Mouse (Mus musculus) midbrain, embryonic 16.5 days (tissue): ENCODE data around the gene Herc3. TPM values are rescaled to one million over a fixed set of nuclear protein-coding genes. Genes with fewer than 3 reads are reported as not detected.
"Not testable (repeated sequence)": the region's sequence is repeated elsewhere in the genome, so short reads cannot be mapped to it uniquely, and the experiment has no call there.

Experiments used
- ATAC-seq: fragments of 200-750 bp; cut with Nextera tagmentation; 2 replicates; pipeline ENCODE4 v1.8.0; 2017; ENCODE audit warnings: moderate TSS enrichment
- H3K27ac ChIP-seq: fragments of 300-500 bp; sonication (generic); 2 replicates; pipeline ENCODE4 v1.5.1; 2014; ENCODE audit warnings: mild to moderate bottlenecking, low read length, mixed read lengths
- H3K27me3 ChIP-seq: fragments of 300-500 bp; sonication (generic); 2 replicates; pipeline ENCODE4 v1.6.1; 2014; ENCODE audit warnings: low read depth, low read length, mixed read lengths; ENCODE audit not compliant: control insufficient read depth, insufficient read depth
- H3K36me3 ChIP-seq: fragments of 300-500 bp; sonication (generic); 2 replicates; pipeline ENCODE4 v1.6.1; 2014; ENCODE audit warnings: mild to moderate bottlenecking, low read length, moderate library complexity, mixed read lengths; ENCODE audit not compliant: control insufficient read depth, insufficient read depth
- H3K4me1 ChIP-seq: fragments of 300-500 bp; sonication (generic); 2 replicates; pipeline ENCODE4 v1.6.1; 2014; ENCODE audit warnings: mild to moderate bottlenecking, low read length, mixed read lengths; ENCODE audit not compliant: control insufficient read depth, insufficient read depth
- H3K4me2 ChIP-seq: fragments of 300-500 bp; sonication (generic); 2 replicates; pipeline ENCODE4 v1.6.1; 2014; ENCODE audit warnings: mild to moderate bottlenecking, low read length, mixed read lengths
- H3K4me3 ChIP-seq: fragments of 300-500 bp; sonication (generic); 2 replicates; pipeline ENCODE4 v1.5.1; 2014; ENCODE audit warnings: low read depth, mild to moderate bottlenecking, low read length, moderate library complexity, mixed read lengths
- H3K9ac ChIP-seq: fragments of 300-500 bp; sonication (generic); 2 replicates; pipeline ENCODE4 v1.6.1; 2014; ENCODE audit warnings: low read depth, low read length, mixed read lengths
- H3K9me3 ChIP-seq: fragments of 300-500 bp; sonication (generic); replicated peaks from 2 replicates; pipeline ENCODE4 v1.6.1; 2014; ENCODE audit warnings: mild to moderate bottlenecking, low read length, mixed read lengths; ENCODE audit not compliant: control insufficient read depth, poor library complexity, severe bottlenecking
- WGBS: fragments of 180-500 bp; shearing (Covaris S2); extraction: QIAGEN DNeasy Blood & Tissue Kit; methylation state at CpG from one replicate; pipeline ENCODE4 v1.1.7; 2014; 5-methylcytosine and 5-hydroxymethylcytosine counted together
- polyA plus RNA-seq: library from polyadenylated mRNA; unstranded; fragments of >200 nt; fragmentation: Nextera tagmentation; extraction: Ambion mirVana; gene quantifications from 2 replicates; pipeline ENCODE4 v1.2.1, GENCODE M21; 2015

The Herc3 gene
- 29.8 and 31.9 TPM in 2 replicates for polyA plus RNA-seq

GRCm38 (mm10) chr6:58831232-58832009 lies at the start of gene Herc3:
Herc3 (plus strand) TSS chr6:58831465.
- peak within 1 kb of the TSS; percentile 86 for H3K4me3 ChIP-seq
- H3K9ac ChIP-seq, result peak within 1 kb of the TSS; percentile 86
- peaks cover 20% of the 10 kb centered on the region for H3K4me1 ChIP-seq
- H3K4me2 ChIP-seq, result peak within 1 kb of the TSS; percentile 76
- ATAC-seq, result peak; percentile 91
- WGBS, result under 1% methylated on average over 58 of the region's 83 CpGs
- H3K36me3 ChIP-seq, result no peaks in the 10 kb centered on the region
- H3K27ac ChIP-seq, result peak within 1 kb of the TSS; percentile 88
- no peaks in the 10 kb centered on the region for H3K9me3 ChIP-seq
- H3K27me3 ChIP-seq, result no peaks in the 10 kb centered on the region

GRCm38 (mm10) chr6:58801394-58801793 lies 29.9 kb upstream of the Herc3 start:
- Histone ChIP-seq H3K4me1 (no peaks in the 10 kb centered on the region), H3K27me3 (no peaks in the 10 kb centered on the region), H3K36me3 (no peaks in the 10 kb centered on the region), H3K4me2 (no peak overlapping the region), H3K9ac (no peak overlapping the region), H3K9me3 (no peaks in the 10 kb centered on the region), H3K27ac (no peak overlapping the region), H3K4me3 (no peak overlapping the region)
- no peak for ATAC-seq

DNA sequence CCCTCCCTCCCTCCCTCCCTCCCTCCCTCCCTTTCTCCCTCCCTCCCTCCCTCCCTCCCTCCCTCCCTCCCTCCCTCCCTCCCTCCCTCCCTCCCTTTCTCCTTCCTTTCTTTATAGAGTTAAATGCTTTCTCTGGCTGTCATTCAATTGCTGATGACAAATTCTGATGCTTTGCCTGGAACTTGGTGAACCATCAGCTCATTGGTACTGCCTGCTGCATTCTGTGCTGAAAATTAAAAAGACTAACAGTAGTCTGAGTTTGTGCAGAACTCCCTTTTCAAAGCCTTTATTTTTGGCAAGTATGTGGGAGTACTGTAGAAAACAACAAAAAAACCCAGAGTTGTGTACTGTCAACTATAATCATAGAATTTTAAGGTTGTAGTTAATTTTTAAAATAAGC lies 16.9 kb upstream of the Herc3 start:
- no peaks in the 10 kb centered on the region for H3K36me3 ChIP-seq
- no peak overlapping the region for H3K27ac ChIP-seq
- H3K4me3 ChIP-seq, result no peak overlapping the region
- H3K4me1 ChIP-seq, result no peaks in the 10 kb centered on the region
- no peak overlapping the region for H3K9ac ChIP-seq
- H3K4me2 ChIP-seq, result no peak overlapping the region
- H3K9me3 ChIP-seq, result no peaks in the 10 kb centered on the region
- ATAC-seq, result no peak
- H3K27me3 ChIP-seq, result no peaks in the 10 kb centered on the region

- H3K9me3 ChIP-seq, H3K4me3 ChIP-seq, H3K27me3 ChIP-seq, H3K36me3 ChIP-seq, H3K4me2 ChIP-seq, H3K27ac ChIP-seq, H3K9ac ChIP-seq, ATAC-seq, H3K4me1 ChIP-seq: not testable (repeated sequence)
- WGBS, result 100% methylated on average over 5 of the region's 11 CpGs
Measured at GRCm38 (mm10) chr6:58817037-58817436, 14.2 kb upstream of the Herc3 start.

GRCm38 (mm10) chr6:58825619-58826018 lies 5.6 kb upstream of the Herc3 start:
- no peaks in the 10 kb centered on the region for H3K9me3 ChIP-seq
- peaks cover 2% of the 10 kb centered on the region; the same call in 1 of the 2 replicates for H3K4me1 ChIP-seq
- 95% methylated on average over 2 of the region's 2 CpGs for WGBS
- no peak overlapping the region for H3K4me2 ChIP-seq
- ATAC-seq, result no peak
- no peak overlapping the region for H3K9ac ChIP-seq
- no peak overlapping the region for H3K4me3 ChIP-seq
- H3K27ac ChIP-seq, result no peak overlapping the region
- no peaks in the 10 kb centered on the region for H3K27me3 ChIP-seq
- no peaks in the 10 kb centered on the region for H3K36me3 ChIP-seq

DNA sequence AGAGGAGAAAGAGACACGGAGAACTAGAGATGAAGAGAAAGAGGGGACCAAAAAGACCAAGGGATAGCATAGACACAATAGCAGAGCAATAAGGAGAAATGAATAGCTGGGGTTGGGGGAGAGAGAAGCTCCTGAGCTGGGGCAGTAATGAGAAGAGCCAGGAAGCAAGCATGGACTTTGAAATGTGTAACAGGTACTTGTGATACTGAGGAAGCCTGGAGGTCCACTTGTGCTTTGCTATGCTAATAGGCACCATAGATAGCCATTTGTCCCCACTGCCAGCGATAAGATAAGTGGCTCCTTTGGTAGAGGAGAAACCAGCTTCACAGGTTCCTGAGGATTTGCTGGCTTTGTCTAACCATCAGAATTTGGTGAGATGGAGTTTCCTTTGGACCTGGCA lies 5.2 kb upstream of the Herc3 start:
- Histone ChIP-seq H3K4me1 (peaks cover 5% of the 10 kb centered on the region; the same call in 1 of the 2 replicates), H3K27me3 (no peaks in the 10 kb centered on the region), H3K4me3 (no peak overlapping the region), H3K9ac (no peak overlapping the region), H3K9me3 (no peaks in the 10 kb centered on the region), H3K36me3 (no peaks in the 10 kb centered on the region), H3K4me2 (no peak overlapping the region), H3K27ac (no peak overlapping the region)
- no peak for ATAC-seq
- 82% methylated on average over 2 of the region's 2 CpGs for WGBS

- no peak for ATAC-seq
- Histone ChIP-seq H3K4me1 (peaks cover 16% of the 10 kb centered on the region), H3K4me3 (no peak overlapping the region), H3K27ac (no peak overlapping the region), H3K4me2 (no peak overlapping the region), H3K27me3 (no peaks in the 10 kb centered on the region), H3K36me3 (no peaks in the 10 kb centered on the region), H3K9me3 (no peaks in the 10 kb centered on the region), H3K9ac (no peak overlapping the region)
- WGBS, result 93% methylated on average over 1 of the region's 1 CpGs
Measured at GRCm38 (mm10) chr6:58828582-58828981, 2.7 kb upstream of the Herc3 start.

- ATAC-seq, result peak; percentile 66
- 10% methylated on average over 7 of the region's 7 CpGs for WGBS
Measured at GRCm38 (mm10) chr6:58830840-58831231, 429 bp upstream of the Herc3 start.

DNA sequence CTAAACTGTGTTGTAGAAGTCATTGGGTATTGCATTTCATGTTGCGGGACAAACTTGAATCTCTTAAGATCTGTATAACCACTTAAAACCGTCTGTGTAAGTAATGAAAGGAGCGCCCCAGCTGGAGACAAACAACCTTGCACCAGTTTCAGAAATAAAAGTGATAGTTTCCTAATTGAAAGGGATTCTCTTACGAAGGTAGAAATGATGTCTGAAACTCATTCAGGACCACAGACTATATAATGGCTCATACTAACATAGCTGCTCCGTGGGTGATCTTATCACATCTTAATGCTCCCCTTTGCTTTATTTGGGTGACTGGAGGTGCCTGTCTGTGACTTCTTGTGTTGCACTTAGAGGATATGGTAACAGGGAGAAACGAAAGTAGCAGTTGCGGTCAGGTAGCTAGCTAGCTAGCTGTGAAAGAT lies 1.3 kb downstream of the Herc3 start:
- no peak for ATAC-seq
- no peaks in the 10 kb centered on the region for H3K9me3 ChIP-seq
- H3K4me2 ChIP-seq, result peak overlapping the region; percentile 76
- no peak overlapping the region; the same call in 1 of the 2 replicates for H3K27ac ChIP-seq
- H3K9ac ChIP-seq, result 0 out of 2 replicates have a peak overlapping the region, but pooled peaks have one; percentile 86
- H3K4me1 ChIP-seq, result peaks cover 20% of the 10 kb centered on the region
- 34% methylated on average over 7 of the region's 7 CpGs for WGBS
- no peaks in the 10 kb centered on the region for H3K27me3 ChIP-seq
- H3K4me3 ChIP-seq, result peak overlapping the region; percentile 86
- H3K36me3 ChIP-seq, result no peaks in the 10 kb centered on the region

More at GRCm38 (mm10) chr6:58830840-58831231, 429 bp upstream of the Herc3 start:
- Histone ChIP-seq H3K27ac (peak overlapping the region; percentile 88), H3K36me3 (no peaks in the 10 kb centered on the region), H3K9ac (peak overlapping the region; percentile 86), H3K4me2 (peak overlapping the region; percentile 76), H3K9me3 (no peaks in the 10 kb centered on the region), H3K4me3 (peak overlapping the region; percentile 86), H3K27me3 (no peaks in the 10 kb centered on the region), H3K4me1 (peaks cover 20% of the 10 kb centered on the region)
